Mouse (Mus musculus): ENCODE data around the gene Tlcd1.
"Not testable (repeated sequence)": the region's sequence is repeated elsewhere in the genome, so short reads cannot be mapped to it uniquely, and the experiment has no call there.

Gene Tlcd1

DNA sequence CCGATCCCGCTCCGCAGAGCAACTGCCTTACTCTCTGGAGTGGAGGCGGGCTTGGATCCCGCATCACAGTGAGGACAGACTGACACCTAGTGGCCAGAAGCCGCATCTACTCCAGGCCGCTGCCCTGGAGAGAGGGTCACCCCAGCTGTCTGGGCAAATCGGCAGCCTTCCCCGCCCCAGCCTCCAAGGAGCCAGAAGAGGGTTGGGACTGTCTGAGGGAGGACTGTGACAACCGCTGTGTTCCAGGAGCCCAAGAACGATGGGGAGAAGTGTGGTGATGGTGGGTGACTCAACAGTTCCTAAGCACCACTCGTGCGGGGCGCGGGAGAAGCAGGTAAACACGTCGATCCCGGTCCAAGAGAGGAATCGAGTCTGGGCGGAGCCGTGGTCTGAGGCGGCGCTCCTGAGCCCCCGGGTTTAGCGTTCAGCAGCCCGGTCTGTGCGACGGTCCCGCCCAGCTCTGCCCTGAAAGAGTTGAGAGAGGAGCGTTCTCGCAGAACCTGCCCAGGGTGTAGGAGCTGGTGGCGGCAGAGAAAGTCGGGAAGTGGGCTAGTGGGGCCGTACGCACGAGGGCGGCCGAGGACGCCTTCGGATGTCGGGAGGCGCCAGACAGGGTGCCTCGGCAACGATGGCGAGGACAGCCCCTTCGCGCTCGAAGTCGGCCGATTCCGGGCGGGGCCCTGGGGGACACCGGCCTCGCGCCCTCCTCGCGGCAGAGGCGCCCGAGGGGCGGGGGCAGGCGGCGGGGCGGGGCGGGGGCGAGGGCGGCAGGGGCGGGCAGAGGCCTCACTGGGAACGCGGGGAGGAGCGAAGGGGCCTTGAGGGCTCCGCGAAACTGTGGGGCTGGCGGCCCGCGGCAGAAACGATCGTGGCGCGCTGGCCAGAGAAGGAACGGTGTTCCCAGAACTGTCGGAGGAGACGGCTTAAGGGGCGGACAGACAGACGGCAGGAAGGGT is 1.7 kb downstream of the Tlcd1 start:
- peak; percentile 85 to 89 for DNase-seq (ENCODE audit: low spot score in 2 of 2)

GRCm38 (mm10) chr11:78178859-78179437 is 2.4 kb downstream of the Tlcd1 start:
- no peak for DNase-seq (ENCODE audit: low spot score in 2 of 2)

DNA sequence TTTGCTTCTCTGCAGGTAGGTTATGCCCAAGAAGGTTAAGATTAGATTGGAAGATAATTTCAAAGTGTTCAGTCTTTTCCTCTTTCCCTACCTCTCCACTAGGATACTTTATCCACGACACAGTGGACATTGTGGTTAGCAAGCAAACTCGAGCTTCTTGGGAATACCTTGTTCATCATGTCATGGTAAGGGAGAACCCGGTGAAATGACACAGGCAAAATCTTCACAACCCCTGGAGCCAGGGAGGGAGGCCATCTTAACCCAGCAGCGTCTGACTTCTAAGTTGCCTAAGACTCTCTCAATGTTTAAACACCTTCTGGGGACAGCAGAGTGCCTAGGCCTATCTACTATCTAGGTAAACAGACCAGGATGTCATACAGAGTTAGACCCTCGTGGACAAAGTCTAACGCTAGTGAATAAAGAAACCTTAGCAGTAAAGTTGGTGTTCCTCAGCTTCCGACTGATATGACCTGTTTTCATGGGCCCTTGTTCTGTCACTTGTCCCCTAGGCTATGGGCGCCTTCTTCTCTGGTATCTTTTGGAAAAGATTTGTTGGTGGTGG is 3.0 kb downstream of the Tlcd1 start:
- DNase-seq (ENCODE audit: low spot score in 2 of 2), result no peak

DNA sequence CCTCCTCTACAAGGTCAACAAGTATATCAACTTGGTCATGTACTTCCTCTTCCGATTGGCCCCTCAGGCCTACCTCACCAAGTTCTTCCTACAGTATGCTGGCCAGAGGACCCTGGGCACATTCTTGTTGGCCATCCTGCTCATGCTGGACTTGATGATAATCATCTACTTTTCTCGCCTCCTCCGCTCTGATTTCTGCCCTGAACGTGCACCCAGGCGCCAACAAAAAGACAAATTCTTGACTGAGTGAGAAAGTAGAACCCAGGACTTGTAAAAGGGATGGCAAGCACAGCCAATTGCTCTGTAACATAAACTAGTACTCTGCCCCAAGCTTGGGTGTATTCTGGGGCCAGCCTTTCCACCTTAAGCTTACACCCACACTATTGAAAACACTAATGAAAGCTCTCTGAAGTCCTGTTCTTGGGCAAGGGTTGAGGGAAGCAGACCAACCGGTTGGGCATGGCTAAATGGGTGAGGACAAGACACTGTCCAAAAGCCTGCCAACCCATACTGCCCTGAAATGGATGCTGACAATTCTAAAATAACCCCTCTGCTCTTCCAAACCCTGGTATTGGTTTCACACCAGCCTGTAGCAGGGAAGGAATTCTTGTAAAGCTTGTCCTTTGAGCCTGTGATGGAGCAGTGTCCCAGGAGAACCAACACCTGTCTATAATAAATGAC is 3.7 kb downstream of the Tlcd1 start:
- DNase-seq (ENCODE audit: low spot score in 2 of 2), result no peak

DNA sequence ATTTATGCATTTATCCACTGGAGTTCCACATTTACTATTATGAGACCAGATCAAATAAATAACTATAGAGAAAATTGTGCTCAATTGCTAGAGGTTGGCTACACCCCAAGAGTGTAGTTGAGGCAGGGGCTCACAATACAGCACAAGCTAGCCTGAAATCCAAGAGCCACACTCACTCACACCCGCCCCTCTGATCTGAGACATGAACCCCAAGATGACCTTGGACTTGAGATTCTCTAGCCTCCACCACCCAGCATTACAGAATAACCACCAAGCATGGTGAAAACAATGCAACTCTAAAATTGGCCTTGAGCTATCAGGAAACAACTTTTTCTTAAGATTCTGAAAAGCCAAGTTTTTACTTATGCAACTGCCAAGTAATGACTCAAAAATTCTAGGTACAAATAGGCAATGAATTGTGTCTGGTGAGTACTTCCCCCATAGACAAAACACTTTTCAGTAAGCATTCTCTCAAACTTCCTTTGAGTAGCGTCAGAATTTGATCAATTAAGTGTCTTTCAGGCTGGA is 5.4 kb downstream of the Tlcd1 start:
- DNase-seq (ENCODE audit: low spot score in 2 of 2), result no peak

DNA sequence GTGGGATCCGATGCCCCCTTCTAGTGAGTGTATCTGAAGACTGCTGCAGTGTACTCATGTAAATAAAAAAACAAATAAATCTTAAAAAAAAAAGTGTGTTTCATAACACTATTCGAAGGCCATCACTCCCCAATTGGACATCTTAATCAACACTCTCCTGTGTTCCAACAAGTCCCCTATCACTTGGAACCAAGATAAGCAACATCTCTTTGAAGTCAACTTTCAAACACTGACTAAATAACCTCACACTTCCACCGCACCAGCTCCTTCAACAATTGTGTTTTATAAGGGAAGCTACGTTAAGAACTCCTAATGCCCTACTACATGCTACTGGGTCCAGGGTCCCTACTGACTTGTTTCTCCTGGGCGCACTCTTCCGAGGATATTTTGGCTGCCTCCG is 5.9 kb downstream of the Tlcd1 start:
- no peak for DNase-seq (ENCODE audit: low spot score in 2 of 2)

DNA sequence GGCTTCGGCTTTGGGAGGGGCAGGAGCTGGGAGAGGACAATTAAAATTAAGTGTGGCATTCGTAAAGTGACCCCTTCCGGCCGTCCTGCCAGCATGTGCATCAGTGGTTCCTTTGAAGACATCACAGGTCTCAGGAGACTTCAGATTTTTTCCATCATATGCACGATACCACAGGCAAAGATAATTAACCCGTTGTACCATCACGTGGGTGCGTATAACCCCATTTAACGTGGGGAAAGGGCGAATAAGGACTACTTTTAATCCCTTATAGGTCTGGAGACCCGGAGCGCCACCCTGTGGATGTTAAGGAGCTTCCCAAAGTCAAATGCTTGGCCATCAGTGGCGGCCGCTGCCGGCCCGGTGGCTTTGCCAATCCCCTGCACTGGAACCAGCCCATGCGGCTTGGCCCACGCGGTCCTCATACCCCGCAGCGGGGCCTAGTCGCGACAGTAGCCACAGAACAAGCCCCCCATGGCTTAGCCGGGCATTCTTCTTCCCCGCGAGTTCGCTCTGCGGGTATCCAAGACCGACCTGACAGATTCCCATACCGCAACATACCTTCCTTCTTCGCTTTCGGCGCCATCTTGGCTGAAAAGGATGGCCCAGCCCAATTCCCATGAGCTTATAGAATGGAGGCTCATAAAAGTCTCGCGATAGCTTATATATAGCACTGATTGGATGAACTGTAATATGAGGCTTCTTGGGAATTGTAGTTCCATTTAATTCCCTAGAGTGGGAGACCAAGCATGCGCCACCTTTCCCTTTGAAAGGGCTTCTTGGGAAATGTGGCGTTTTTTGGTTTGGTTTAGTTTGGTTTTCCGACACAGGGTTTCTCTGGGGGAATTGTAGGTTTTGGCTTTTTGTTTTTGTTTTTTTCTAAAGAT is 6.7 kb downstream of the Tlcd1 start, which contains the start of gene Rpl23a:
Gene Rpl23a (minus strand): TSS at position 624 of the 884 bp plus-strand sequence.
- peak; percentile 79 to 84 for DNase-seq (ENCODE audit: low spot score in 2 of 2)

DNA sequence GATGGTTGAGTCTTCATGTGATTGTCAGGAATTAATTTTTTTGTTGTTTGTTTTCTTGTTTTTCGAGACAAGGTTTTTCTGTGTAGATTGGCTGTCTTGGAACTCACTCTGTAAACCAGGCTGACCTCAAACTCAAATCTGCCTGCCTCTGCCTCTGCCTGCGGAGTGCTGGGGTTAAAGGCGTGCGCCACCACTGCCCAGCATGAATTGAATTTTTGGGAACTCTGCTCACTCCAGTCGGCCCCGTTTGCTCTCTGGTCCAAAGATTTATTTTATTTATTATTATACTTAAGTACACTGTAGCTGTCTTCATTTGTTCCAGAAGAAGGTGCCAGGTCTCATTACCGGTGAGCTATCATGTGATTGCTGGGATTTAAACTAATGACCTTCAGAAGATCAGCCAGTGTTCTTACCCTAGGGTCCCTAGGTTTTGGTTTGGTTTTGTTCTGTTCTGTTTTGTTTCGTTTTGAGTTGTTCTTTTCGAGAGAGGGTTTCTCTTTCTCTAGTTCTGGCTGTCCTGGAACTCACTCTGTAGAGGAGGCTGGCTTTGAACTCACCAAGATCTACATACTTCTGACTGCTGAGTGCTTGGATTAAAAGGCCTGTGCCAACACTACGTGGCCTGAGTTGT is 7.5 kb downstream of the Tlcd1 start:
- DNase-seq (ENCODE audit: low spot score in 2 of 2), result no peak

- not testable (repeated sequence) for DNase-seq (ENCODE audit: low spot score in 2 of 2)
Measured at GRCm38 (mm10) chr11:78184702-78185101, 8.2 kb downstream of the Tlcd1 start.

GRCm38 (mm10) chr11:78188331-78189233 is 12.1 kb downstream of the Tlcd1 start, which contains the start of gene Rab34:
Gene Rab34, plus strand, starts transcription at chr11:78188430.
- DNase-seq (ENCODE audit: low spot score in 2 of 2), result peak in 1 of 2 experiments; percentile 59

DNA sequence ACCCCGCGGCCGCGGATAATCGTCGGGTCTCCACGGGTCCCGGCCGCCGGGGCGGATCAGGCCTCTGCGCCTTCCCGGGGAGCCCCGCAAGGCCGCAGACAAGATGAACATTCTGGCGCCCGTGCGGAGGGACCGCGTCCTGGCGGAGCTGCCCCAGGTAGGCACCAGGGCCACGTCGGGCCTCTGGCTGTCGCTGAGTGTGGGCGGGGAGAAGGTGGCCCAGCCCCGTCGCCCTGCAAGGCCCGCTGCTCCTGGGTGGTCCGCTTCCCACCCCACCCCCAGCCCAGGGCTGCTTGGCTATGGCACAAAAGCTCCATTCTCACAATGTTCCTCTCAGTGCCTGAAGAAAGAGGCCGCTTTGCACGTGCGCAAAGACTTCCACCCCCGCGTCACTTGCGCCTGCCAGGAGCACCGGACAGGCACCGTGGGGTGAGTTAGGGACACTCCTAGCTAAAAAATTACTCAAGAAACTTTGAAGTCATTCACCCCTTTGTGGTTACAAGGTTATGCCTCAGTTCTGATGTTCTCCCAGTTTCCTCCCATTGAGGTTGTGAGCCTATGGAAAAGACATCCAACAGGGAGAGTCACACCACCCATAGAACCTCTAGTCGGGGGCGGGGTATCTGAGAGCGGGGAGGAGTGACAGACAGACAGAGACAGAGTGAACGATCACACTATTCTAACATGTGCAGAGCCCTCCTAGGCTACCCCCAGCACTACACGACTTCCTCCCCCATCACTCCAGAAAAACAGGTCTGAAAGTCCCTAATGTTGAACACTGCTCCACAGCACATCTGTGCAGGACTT is 12.9 kb downstream of the Tlcd1 start:
- DNase-seq (ENCODE audit: low spot score in 2 of 2), result peak; percentile 72 to 74

- DNase-seq (ENCODE audit: low spot score in 2 of 2), result no peak
Measured at GRCm38 (mm10) chr11:78190041-78190440, 13.5 kb downstream of the Tlcd1 start.

- DNase-seq (ENCODE audit: low spot score in 2 of 2), result no peak
Measured at GRCm38 (mm10) chr11:78193113-78193512, 16.6 kb downstream of the Tlcd1 start, which contains the start of gene Proca1. Gene Proca1, plus strand, starts transcription at chr11:78193392.

DNA sequence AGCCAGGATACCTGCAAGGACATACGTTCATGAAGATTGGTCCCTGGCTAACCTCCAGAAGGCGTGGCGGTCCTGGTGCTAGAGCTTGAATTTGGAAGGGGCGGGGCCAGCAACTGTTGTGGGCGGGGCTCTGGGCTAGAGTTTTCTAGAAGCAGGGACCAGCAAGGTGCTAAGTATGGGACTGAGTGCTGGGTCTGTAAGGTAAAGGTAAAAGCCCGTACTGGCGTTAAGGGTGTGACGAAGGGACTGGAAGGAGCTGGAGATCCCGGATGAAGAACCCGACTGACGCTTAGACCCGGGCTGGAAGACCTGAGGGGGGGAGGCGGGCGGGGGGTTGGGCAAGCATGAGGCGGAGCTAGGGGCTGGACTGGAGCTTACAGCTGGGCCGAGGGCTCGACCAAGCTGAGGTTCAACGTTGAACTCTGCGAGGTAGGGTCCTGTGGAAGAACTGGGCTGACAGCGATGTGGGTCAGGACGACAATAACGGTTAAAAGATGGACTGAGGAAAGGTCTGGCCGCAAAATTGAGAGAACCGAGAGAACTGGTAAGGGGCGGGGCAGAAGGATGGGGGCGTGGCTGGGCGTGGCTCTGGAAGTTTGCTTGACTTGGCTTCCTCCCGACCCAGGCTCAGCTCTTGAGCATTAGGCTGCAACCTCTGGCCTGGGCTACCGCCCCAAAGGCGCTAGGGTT is 18.0 kb downstream of the Tlcd1 start:
- DNase-seq (ENCODE audit: low spot score in 2 of 2), result no peak

DNA sequence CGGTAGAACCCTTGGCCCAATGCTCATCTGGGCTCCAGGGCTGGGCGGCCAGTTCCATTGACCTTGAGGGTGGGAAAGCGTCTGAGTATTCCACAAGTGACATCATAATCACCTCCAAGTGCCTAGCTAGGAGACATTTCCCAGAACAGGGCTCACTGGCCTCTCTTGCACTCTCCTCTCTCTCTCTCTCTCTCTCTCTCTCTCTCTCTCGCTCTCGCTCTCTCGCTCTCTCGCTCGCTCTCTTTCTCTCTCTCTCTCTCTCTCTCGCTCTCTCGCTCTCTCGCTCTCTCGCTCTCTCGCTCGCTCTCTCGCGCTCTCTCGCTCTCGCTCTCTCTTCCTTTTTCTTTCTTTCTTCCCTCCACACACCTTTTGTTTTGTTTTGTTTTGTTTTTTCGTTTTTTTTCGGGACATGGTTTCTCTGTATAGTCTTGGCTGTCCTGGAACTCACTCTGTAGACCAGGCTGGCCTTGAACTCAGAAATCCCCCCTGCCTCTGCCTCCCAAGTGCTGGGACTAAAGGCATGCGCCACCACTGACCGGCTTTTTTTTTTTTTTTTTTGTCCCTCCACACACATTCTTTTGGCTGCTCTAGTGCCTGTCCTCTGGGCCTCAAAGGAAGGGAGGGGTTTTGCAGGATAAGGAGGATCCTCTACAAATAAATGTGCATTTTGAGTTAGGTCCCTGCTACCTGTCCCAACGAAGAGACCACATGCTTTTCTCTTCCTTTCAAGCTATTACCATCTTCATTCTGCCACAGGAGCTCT is 18.8 kb downstream of the Tlcd1 start:
- no peak for DNase-seq (ENCODE audit: low spot score in 2 of 2)

- no peak for DNase-seq (ENCODE audit: low spot score in 2 of 2)
Measured at GRCm38 (mm10) chr11:78202372-78202771, 25.9 kb downstream of the Tlcd1 start.

GRCm38 (mm10) chr11:78204287-78204686 is 27.8 kb downstream of the Tlcd1 start:
- no peak for DNase-seq (ENCODE audit: low spot score in 2 of 2)
